9 mouse cellular contexts compared by ENCODE assay signal in genomic region chr17:34984218-34984617, GRCm38 (mm10). TPM values are rescaled to one million over a fixed set of nuclear protein-coding genes. Genes with fewer than 3 reads are reported as not detected.
DNase-seq lines count a peak whose midpoint lies in the region; TF ChIP-seq lines count a peak whose summit lies in the region.
"Had no signal": no experiment of that assay in that cellular context is flagged by ENCODE, and none has a peak within 500 bp of the region (broad histone marks: within the 10 kb centered on the region; RNA-seq: fewer than 3 reads in every experiment).

No protein-coding gene starts in this region.

- peak; percentile 92 for TF ChIP-seq CTCF in layer of hippocampus, adult 2 months (conservative IDR thresholded peaks at IDR 0.05)

- DNase-seq in embryo, embryonic 10 days (ENCODE audit: low spot score) = peak; percentile 62
- no peak for DNase-seq in embryo, embryonic 9.5 days (ENCODE audit: extremely low spot score)
- no peak for DNase-seq in layer of hippocampus, adult 2 months (ENCODE audit: low spot score in 2 of 2)
- no peak for DNase-seq in layer of hippocampus, postnatal 10 days (ENCODE audit: low spot score in 2 of 2)
- DNase-seq in NIH3T3 (ENCODE audit: low read depth) = peak; percentile 80
- peak; percentile 76 for DNase-seq in lung, postnatal 36 days
- no peak for DNase-seq in spleen, adult 18-20 months
- DNase-seq in cerebellum, adult 11-12 months = no peak

- H3K4me3 ChIP-seq in layer of hippocampus, adult 2 months = no peak overlapping the region

- H3K27ac ChIP-seq in layer of hippocampus, adult 2 months = no peak overlapping the region

RNA-seq across cellular contexts. Expression of gene Lsm2, which starts 2.6 kb away (rescaled TPM):
- 10 to 100 TPM; 15.9 to 21.8 TPM for total RNA-seq in layer of hippocampus, adult 2 months (2021)
- 10 to 100 TPM; 24.2 to 25.9 TPM for total RNA-seq in layer of hippocampus, postnatal 10 days (2021)

RNA-seq across cellular contexts. Expression of gene Hspa1l, which starts 11.7 kb away (rescaled TPM):
- total RNA-seq in layer of hippocampus, adult 2 months (2021) = under 1 TPM; 0.44 to 0.49 TPM
- under 1 TPM; 0.30 to 0.38 TPM for total RNA-seq in layer of hippocampus, postnatal 10 days (2021)

RNA-seq across cellular contexts. Expression of gene Hspa1a, which starts 12.3 kb away (rescaled TPM):
- total RNA-seq in layer of hippocampus, adult 2 months (2021) = 10 to 100 TPM; 16.9 to 18.1 TPM
- 1 to 10 TPM; 6.8 to 8.7 TPM for total RNA-seq in layer of hippocampus, postnatal 10 days (2021)

RNA-seq across cellular contexts. Expression of gene Gm20481, which starts 14.5 kb away (rescaled TPM):
- total RNA-seq in layer of hippocampus, adult 2 months (2021) = not detected
- not detected for total RNA-seq in layer of hippocampus, postnatal 10 days (2021)
- total RNA-seq: gastrocnemius, adult 8-10 months had no signal

RNA-seq across cellular contexts. Expression of gene Vars, which starts 16.6 kb away (rescaled TPM):
- 10 to 100 TPM; 48.2 to 55.1 TPM for total RNA-seq in layer of hippocampus, adult 2 months (2021)
- total RNA-seq in layer of hippocampus, postnatal 10 days (2021) = 10 to 100 TPM; 56.3 to 62.1 TPM

Comparison
In these comparisons a context has a peak if more than half of its experiments do, and no peak if none do; other contexts are left out.
1. DNase-seq: peak in embryo, embryonic 10 days (single experiment), NIH3T3 (single experiment) and lung, postnatal 36 days (single experiment); none in embryo, embryonic 9.5 days (single experiment), layer of hippocampus, adult 2 months (0 of 2), layer of hippocampus, postnatal 10 days (0 of 2), spleen, adult 18-20 months (0 of 2) and cerebellum, adult 11-12 months (single experiment).